Mouse (Mus musculus) mammary gland, adult 2 months (tissue): Measurements from ENCODE around the gene Zfp668. TPM values are rescaled to one million over a fixed set of nuclear protein-coding genes. Genes with fewer than 3 reads are reported as not detected.

ENCODE experiments used
- polyA plus RNA-seq: library from polyadenylated mRNA; depleted of rRNA; stranded (reverse); fragments of >200 nt; gene quantifications from 2 replicates; pipeline ENCODE4 v1.2.3, GENCODE M21; 2012; ENCODE audit warnings: low replicate concordance; rRNA removed

Gene Zfp668
- 5.9 and 11.9 TPM in 2 replicates for polyA plus RNA-seq

DNA sequence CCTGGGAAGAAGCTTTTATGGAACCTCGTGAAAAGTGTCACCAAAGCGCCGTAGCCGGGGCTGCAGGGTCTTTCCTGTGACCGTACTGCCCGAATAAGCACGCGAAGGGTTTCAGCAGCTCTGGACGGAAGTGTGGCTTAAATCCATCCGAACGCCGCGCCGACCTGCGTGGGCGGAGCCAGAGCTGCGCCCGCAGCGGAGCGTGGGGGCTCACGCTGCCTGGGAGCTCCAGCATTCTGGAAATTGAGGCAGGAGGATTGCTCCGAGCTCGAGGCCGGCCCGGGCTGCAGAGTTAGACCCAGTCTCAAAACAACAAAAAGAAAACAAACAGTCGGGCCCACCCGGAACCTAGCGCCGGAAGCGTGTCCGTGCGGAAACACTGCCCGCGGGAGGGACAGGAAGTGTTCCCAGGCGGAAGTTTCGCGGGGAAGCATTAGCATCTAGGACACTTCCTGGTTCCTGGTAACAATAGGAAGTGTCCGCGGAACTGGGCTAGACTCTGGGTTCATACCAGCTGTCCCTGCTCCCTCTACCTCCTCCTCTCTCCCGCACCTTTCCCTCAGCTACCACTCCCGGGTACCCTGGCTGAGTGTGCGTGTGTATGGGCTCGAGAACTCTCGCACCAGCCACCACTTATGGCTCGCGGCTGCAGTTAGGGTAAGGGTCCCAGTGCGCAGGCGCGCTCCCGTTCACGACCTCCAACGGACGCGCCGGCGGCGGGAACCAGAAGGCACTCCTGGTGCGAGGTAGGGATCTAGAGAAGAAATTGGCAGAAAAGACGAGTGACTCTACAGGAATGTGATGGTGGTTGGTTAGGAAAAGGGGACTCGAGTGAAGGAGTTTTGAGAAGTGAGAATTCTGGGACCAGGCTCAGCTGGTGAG lies at the start of gene Zfp668:
Gene Zfp668 (minus strand): TSS at position 362 of the 882 bp plus-strand sequence.

DNA sequence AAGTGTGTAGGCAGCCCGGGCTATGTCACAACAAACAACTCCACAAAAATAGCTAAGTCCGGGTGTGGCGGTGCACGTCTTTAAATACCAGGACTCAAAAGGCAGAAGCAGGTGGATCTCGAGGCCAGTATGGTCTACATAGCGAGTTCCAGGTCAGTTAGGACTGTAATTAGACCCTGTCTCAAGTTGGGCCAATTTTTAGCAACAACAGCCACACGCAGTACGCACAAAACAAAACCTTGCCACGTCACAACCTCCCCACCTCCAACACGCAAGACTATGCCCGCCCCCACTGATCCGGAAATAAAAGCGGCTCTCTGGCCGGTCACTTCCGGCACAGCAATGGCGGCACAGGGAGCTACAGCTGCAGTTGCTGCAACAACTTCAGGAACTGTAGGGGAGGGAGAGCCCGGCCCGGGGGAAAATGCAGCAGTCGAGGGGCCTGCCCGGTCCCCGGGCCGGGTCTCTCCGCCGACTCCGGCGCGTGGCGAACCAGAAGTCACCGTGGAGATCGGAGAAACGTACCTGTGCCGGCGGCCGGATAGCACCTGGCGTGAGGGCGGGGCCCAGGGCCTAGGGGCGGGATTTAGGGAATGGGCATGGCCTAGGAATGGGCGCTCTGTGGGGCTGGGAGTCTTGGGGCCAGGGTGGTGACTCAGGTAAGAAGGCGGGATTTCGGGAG lies 35.7 kb upstream of the Zfp668 start, which contains the start of gene Kat8:
Gene Kat8 (plus strand): TSS at position 327 of the 682 bp plus-strand sequence.

DNA sequence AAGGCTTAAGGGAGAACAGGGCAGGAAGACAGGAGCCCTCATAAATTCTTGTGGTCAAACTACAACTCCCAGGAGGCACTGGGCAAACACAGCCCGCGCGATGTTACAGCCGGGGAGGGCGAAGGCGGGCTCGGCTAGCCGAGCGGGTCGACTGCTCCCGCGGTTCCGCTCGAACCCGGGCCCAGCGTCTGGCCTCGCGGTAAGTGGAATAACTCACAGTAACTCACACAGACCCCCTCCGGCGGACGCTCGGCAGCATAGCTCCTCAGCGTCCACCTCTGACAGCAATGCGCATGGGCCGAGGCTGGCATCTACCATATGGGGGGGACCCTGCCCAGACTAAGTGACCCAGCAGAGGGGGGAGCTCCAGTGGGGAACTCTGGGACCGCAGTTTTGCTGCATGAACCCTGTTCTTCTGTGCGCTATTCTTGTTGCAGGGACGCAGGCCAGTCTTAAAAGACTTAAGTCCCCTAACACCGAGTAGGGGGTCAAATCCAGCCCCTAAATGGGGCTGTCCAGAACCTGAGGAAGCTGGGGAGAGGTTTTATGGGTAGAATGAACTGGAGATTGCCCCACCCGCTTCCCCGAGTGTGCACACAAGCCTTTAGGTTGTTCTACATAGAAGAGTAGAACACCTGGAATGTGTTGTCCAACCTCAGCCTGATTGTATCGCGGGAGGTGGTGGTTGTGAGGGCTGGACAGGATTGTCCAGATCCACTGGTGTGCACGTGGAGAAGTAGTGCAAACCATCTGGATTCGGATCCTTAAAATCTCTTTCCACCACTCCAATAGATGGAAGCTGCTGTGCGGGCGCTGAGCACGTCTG lies 27.6 kb upstream of the Zfp668 start, which contains the start of gene Bckdk:
Gene Bckdk (plus strand): TSS at position 112 of the 826 bp plus-strand sequence.

DNA sequence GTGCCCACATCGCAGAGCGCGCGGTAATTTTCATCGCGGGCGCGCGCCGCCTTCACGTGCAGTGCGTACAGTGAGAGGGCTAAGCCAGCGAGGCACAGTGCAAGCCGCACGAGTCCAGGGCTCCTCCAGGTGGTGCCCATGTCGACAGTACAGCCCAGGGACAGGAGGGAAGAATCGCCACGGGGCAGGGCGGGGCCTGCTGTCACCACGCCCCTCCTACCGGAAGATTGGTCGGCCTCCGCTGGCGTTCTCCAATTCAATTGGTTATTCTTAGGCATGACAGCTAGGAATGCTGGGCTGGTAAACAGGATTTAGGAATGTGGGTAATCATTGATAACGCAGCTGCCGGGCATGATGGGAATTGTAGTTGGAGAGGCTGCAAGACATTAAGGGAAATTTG lies 18.8 kb upstream of the Zfp668 start, which contains the start of the genes Gm21974 and Vkorc1:
Gene Gm21974 (minus strand): TSS at position 13 of the 400 bp plus-strand sequence.
Gene Vkorc1 (minus strand): TSS at position 176 of the 400 bp plus-strand sequence.

DNA sequence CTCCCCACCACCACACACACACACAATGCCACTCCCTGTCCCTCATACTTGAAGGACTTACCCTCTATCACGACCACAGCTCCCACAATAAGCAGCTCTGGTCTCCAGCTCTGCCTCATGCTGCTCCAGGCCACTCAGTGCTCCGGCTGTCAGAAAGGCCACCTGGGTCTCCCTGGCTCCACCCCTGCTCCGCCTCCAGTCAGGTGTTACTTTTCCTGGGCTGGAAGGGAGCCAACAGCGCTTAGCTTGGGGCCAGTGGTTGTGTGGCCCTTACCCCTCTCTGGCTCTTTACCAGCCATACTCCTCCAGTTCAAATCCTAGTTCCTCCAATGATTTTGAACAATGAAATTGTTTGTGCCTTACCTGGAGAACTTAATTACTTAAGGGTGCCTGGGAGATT lies 14.2 kb upstream of the Zfp668 start, which contains the start of gene Prss53:
Gene Prss53 (minus strand): TSS at position 173 of the 400 bp plus-strand sequence.

DNA sequence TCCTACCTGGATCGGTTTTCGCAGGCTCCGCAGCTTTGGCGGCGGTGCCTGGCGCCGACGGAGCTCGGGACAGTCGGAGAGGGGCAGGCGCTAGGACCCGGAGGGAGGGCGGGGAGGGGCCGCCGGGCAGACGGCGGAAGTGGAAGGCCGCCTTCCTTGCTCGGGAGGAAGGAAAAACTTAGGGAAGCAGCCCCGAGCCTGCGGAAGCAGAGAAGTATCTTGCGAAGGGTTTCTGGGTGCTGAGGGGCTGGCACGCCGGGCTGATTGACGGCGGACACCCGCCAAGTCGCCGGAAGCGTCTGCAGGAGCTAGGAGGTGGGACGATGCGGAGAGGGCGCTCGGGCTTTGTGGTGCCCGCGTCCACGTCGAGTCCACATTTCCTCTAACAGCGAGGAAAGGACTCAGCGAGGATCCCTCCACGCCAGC lies 574 bp downstream of the Zfp668 start, which contains the start of gene Zfp646:
Gene Zfp646 (plus strand): TSS at position 181 of the 426 bp plus-strand sequence.

DNA sequence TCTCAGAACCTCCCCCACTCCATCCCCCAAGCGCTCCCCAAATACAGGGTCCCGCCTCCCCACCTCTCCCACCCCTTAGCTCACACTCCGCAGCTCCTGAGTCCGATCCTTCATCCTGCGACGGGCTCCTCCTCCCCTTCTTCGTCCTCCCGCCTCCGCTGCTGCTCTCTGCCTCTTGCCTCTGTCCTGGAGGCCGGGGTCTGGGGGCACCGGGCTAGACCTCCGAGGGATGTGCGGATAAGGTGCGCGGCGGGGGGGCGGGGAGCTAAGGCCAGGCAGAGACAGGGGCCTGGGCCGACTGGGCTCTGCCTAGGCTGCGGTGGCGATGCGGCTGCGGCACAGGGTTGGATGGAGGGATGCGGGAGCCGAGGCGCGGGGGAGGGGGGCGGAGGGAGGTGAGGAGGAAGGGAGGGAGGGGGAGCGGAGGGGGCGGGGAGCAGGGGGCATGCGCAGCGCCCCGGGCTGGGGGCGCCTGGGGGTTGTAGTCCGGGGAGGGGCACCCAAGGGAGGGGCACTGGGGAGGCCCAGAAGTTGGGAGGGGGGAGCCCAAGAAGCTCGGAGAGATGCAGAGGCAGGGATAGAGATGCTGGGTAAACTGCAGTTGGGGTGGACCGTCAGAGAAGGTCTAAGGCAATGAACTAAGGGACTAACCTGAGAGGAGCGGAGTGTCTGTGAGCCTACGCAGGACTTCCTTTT lies 52.3 kb downstream of the Zfp668 start, which contains the start of the genes Stx4a and Stx1b:
Gene Stx4a (plus strand): TSS at position 119 of the 696 bp plus-strand sequence.
Gene Stx1b (minus strand): TSS at position 374 of the 696 bp plus-strand sequence.

Other genes starting within 250 kb of the Zfp668 start
- 14.7 and 42.1 TPM in 2 replicates for gene Bcl7c, start 167.9 kb downstream of the Zfp668 start, polyA plus RNA-seq
- gene Ctf1, start 164.1 kb downstream of the Zfp668 start, polyA plus RNA-seq = 27.0 and 30.5 TPM in 2 replicates
- gene Ctf2, start 144.7 kb downstream of the Zfp668 start, polyA plus RNA-seq = not detected in 2 replicates
- 21.7 and 47.3 TPM in 2 replicates for gene Fbxl19, start 132.3 kb downstream of the Zfp668 start, polyA plus RNA-seq
- 59.8 and 66.6 TPM in 2 replicates for gene Orai3, start 107.0 kb downstream of the Zfp668 start, polyA plus RNA-seq
- 9.4 and 14.6 TPM in 2 replicates for gene Setd1a, start 100.2 kb downstream of the Zfp668 start, polyA plus RNA-seq
- gene Gm49388, start 91.2 kb downstream of the Zfp668 start, polyA plus RNA-seq = not detected in 2 replicates
- gene Hsd3b7, start 76.2 kb downstream of the Zfp668 start, polyA plus RNA-seq = 113 and 134 TPM in 2 replicates
- gene Stx4a, start 52.5 kb downstream of the Zfp668 start, polyA plus RNA-seq = 76.6 and 81.0 TPM in 2 replicates
- gene Stx1b, start 52.3 kb downstream of the Zfp668 start, polyA plus RNA-seq = 18.3 and 29.9 TPM in 2 replicates
- 18.1 and 26.0 TPM in 2 replicates for gene Zfp646, start 607 bp downstream of the Zfp668 start, polyA plus RNA-seq
- 4.5 and 6.8 TPM in 2 replicates for gene Prss53, start 14.1 kb upstream of the Zfp668 start, polyA plus RNA-seq
- gene Gm21974, start 18.6 kb upstream of the Zfp668 start, polyA plus RNA-seq = not detected in 2 replicates
- 248 and 313 TPM in 2 replicates for gene Vkorc1, start 18.8 kb upstream of the Zfp668 start, polyA plus RNA-seq
- gene Bckdk, start 27.3 kb upstream of the Zfp668 start, polyA plus RNA-seq = 125 and 251 TPM in 2 replicates
- gene Kat8, start 35.7 kb upstream of the Zfp668 start, polyA plus RNA-seq = 13.4 and 25.0 TPM in 2 replicates
- gene Prss8, start 53.3 kb upstream of the Zfp668 start, polyA plus RNA-seq = 27.2 and 27.4 TPM in 2 replicates
- gene Prss36, start 69.9 kb upstream of the Zfp668 start, polyA plus RNA-seq = 31.6 and 38.5 TPM in 2 replicates
- 234 and 274 TPM in 2 replicates for gene Fus, start 90.6 kb upstream of the Zfp668 start, polyA plus RNA-seq
- gene Pycard, start 117.0 kb upstream of the Zfp668 start, polyA plus RNA-seq = 66.4 and 86.7 TPM in 2 replicates
- 0.69 and 38.4 TPM in 2 replicates for gene Trim72, start 127.1 kb upstream of the Zfp668 start, polyA plus RNA-seq
- 36.0 and 38.8 TPM in 2 replicates for gene Itgam, start 185.8 kb upstream of the Zfp668 start, polyA plus RNA-seq
- 0.11 and 0.47 TPM in 2 replicates for gene Gm49368, start 185.9 kb upstream of the Zfp668 start, polyA plus RNA-seq